Comparison of ENCODE assay signal across 29 mouse cellular contexts in genomic region chr6:11709465-11709864, GRCm38 (mm10).
DNase-seq lines count a peak whose midpoint lies in the region; ATAC-seq and TF ChIP-seq lines count a peak whose summit lies in the region.
"Had no signal": no experiment of that assay in that cellular context is flagged by ENCODE, and none has a peak within 500 bp of the region (broad histone marks: within the 10 kb centered on the region; RNA-seq: fewer than 3 reads in every experiment).

No protein-coding gene starts in this region.

- H3K9me3 ChIP-seq in G1E (replicated peaks), result peaks cover 5% of the 10 kb centered on the region
- no peaks in the 10 kb centered on the region; the same call in 1 of the 2 replicates for H3K9me3 ChIP-seq in liver, embryonic 13.5 days (replicated peaks)
- no peaks in the 10 kb centered on the region for H3K9me3 ChIP-seq in midbrain, embryonic 10.5 days (replicated peaks)
- peaks cover 2% of the 10 kb centered on the region; the same call in 1 of the 2 replicates for H3K9me3 ChIP-seq in forebrain, embryonic 16.5 days (ENCODE audit: control insufficient read depth, low read length)
- H3K9me3 ChIP-seq: embryonic facial prominence, embryonic 12.5 days; midbrain, embryonic 15.5 days; neural tube, embryonic 15.5 days had no signal

- peaks cover 5% of the 10 kb centered on the region; the same call in 1 of the 2 replicates for H3K4me1 ChIP-seq in G1E (ENCODE audit: insufficient read depth, low read depth, low read length)
- peaks cover 4% of the 10 kb centered on the region; the same call in 1 of the 2 replicates for H3K4me1 ChIP-seq in liver, embryonic 13.5 days (replicated peaks)
- H3K4me1 ChIP-seq in midbrain, embryonic 10.5 days, result no peaks in the 10 kb centered on the region
- no peaks in the 10 kb centered on the region for H3K4me1 ChIP-seq in forebrain, embryonic 16.5 days (replicated peaks; ENCODE audit: control insufficient read depth, insufficient read depth, low read length)
- H3K4me1 ChIP-seq: embryonic facial prominence, embryonic 12.5 days; midbrain, embryonic 15.5 days; neural tube, embryonic 15.5 days had no signal

- peak; percentile 15 for DNase-seq in G1E (ENCODE audit: low spot score)
- peak; percentile 53 for DNase-seq in c-Kit-positive CD71-positive TER-119-positive erythroid progenitor cells, embryonic 14.5 days (ENCODE audit: low spot score)
- DNase-seq in liver, embryonic 13.5 days, result peak; percentile 6
- no peak for DNase-seq in midbrain, embryonic 10.5 days (ENCODE audit: low spot score)
- DNase-seq in urinary bladder, postnatal 4 days (ENCODE audit: low spot score in 2 of 2), result no peak
- DNase-seq: adrenal gland, adult 2 months; cerebellum, adult 11 months; cerebellum, adult 9-10 months; cerebellum, postnatal 36 days; embryo, embryonic 11 days; gastrocnemius, postnatal 10 days; heart, postnatal 14 days; kidney, adult 8-10 months; kidney, postnatal 4 days; layer of hippocampus, postnatal 36 days; lung, postnatal 4 days; retina, postnatal 1 day; right cerebral cortex, postnatal 14 days; thymus, adult 18-20 months; thymus, postnatal 25 days had no signal

- H3K4me3 ChIP-seq in G1E (ENCODE audit: low read depth, low read length), result no peak overlapping the region
- H3K4me3 ChIP-seq in liver, embryonic 13.5 days (replicated peaks), result no peak overlapping the region
- H3K4me3 ChIP-seq in midbrain, embryonic 10.5 days, result no peak overlapping the region
- no peak overlapping the region for H3K4me3 ChIP-seq in forebrain, embryonic 16.5 days (replicated peaks; ENCODE audit: low read length)
- H3K4me3 ChIP-seq: embryonic facial prominence, embryonic 12.5 days; midbrain, embryonic 15.5 days; neural tube, embryonic 15.5 days had no signal

- no peak overlapping the region for H3K4me2 ChIP-seq in liver, embryonic 13.5 days
- no peak overlapping the region for H3K4me2 ChIP-seq in forebrain, embryonic 16.5 days (ENCODE audit: low read length)
- H3K4me2 ChIP-seq: embryonic facial prominence, embryonic 12.5 days; midbrain, embryonic 15.5 days; neural tube, embryonic 15.5 days had no signal

- no peak overlapping the region for H3K27ac ChIP-seq in liver, embryonic 13.5 days
- H3K27ac ChIP-seq in midbrain, embryonic 10.5 days (replicated peaks), result no peak overlapping the region
- H3K27ac ChIP-seq in forebrain, embryonic 16.5 days (ENCODE audit: low read length), result no peak overlapping the region
- H3K27ac ChIP-seq: embryonic facial prominence, embryonic 12.5 days; hindbrain, postnatal 0 days; kidney, postnatal 0 days; midbrain, embryonic 15.5 days; neural tube, embryonic 15.5 days had no signal

- no peak for TF ChIP-seq CTCF in G1E (IDR thresholded peaks at IDR 0.05; ENCODE audit: low read depth, low read length)

- H3K27me3 ChIP-seq in G1E (ENCODE audit: insufficient read depth, low read length), result no peaks in the 10 kb centered on the region
- H3K27me3 ChIP-seq in liver, embryonic 13.5 days, result no peaks in the 10 kb centered on the region
- H3K27me3 ChIP-seq in midbrain, embryonic 10.5 days (ENCODE audit: low read depth, poor library complexity, severe bottlenecking), result no peaks in the 10 kb centered on the region
- H3K27me3 ChIP-seq in forebrain, embryonic 16.5 days (replicated peaks; ENCODE audit: control insufficient read depth, insufficient read depth, low read length), result no peaks in the 10 kb centered on the region
- H3K27me3 ChIP-seq: embryonic facial prominence, embryonic 12.5 days; midbrain, embryonic 15.5 days; neural tube, embryonic 15.5 days had no signal

- H3K36me3 ChIP-seq in G1E (replicated peaks), result no peaks in the 10 kb centered on the region
- H3K36me3 ChIP-seq in liver, embryonic 13.5 days, result no peaks in the 10 kb centered on the region
- no peaks in the 10 kb centered on the region for H3K36me3 ChIP-seq in midbrain, embryonic 10.5 days
- H3K36me3 ChIP-seq in forebrain, embryonic 16.5 days (ENCODE audit: control insufficient read depth, insufficient read depth), result no peaks in the 10 kb centered on the region
- H3K36me3 ChIP-seq: embryonic facial prominence, embryonic 12.5 days; midbrain, embryonic 15.5 days; neural tube, embryonic 15.5 days had no signal

- ATAC-seq in G1E (ENCODE audit: extremely low read depth, insufficient number of reproducible peaks, low FRiP score, poor library complexity, severe bottlenecking), result peak; percentile 97
- ATAC-seq in liver, embryonic 13.5 days (ENCODE audit: low read depth), result peak; percentile 71
- ATAC-seq in megakaryocyte progenitor cell, adult 5-6 weeks (replicated peaks; ENCODE audit: poor library complexity), result peak; percentile 77
- no peak for ATAC-seq in forebrain, embryonic 16.5 days
- ATAC-seq: activated CD4-positive, CD25-positive, alpha-beta regulatory T cell, adult 4 months; hindbrain, postnatal 0 days; intestine, embryonic 16.5 days; midbrain, embryonic 15.5 days had no signal

- H3K9ac ChIP-seq in liver, embryonic 13.5 days, result no peak overlapping the region
- no peak overlapping the region for H3K9ac ChIP-seq in forebrain, embryonic 16.5 days (replicated peaks; ENCODE audit: low read depth, low read length)
- H3K9ac ChIP-seq: embryonic facial prominence, embryonic 12.5 days; midbrain, embryonic 15.5 days; neural tube, embryonic 15.5 days had no signal

Comparison
In these comparisons a context has a peak if more than half of its experiments do, and no peak if none do; other contexts are left out.
1. DNase-seq: peak in G1E (single experiment), c-Kit-positive CD71-positive TER-119-positive erythroid progenitor cells, embryonic 14.5 days (single experiment) and liver, embryonic 13.5 days (single experiment); none in midbrain, embryonic 10.5 days (single experiment) and urinary bladder, postnatal 4 days (0 of 2).